Mouse (Mus musculus): ENCODE measurements around the gene Pla2g4e.

GRCm38 (mm10) chr2:120171362-120171761, 73.8 kb downstream of the Pla2g4e start:
- TF ChIP-seq TAL1 (conservative IDR thresholded peaks at IDR 0.05; ENCODE audit: low read depth, low read length) (no peak), CTCF (IDR thresholded peaks at IDR 0.05; ENCODE audit: low read depth, low read length) (no peak), POLR2AphosphoS5 (IDR thresholded peaks at IDR 0.05; ENCODE audit: insufficient replicate concordance, low read depth, low read length) (no peak), GATA1 (IDR thresholded peaks at IDR 0.05; ENCODE audit: borderline replicate concordance, low read length) (no peak), GATA2 (IDR thresholded peaks at IDR 0.05; ENCODE audit: borderline replicate concordance, low read depth, low read length) (no peak)
